Mouse (Mus musculus) MEL (cell line): ENCODE measurements at regions not wholly inside any gene's neighbourhood (a gene's known extent, or its start where the extent isn't known, plus 50 kb on each side); places are given as distances from the start of the nearest gene placed in this dataset.

ENCODE experiments used
- DNase-seq: peaks from one replicate; pipeline ENCODE4 v3.0.0; 2011; ENCODE audit warnings: low read depth, low spot score
- H3K27ac ChIP-seq: 2 replicates; pipeline ENCODE4 v1.5.1; 2012; ENCODE audit warnings: low read depth, mild to moderate bottlenecking, control low read depth, low read length, moderate library complexity; ENCODE audit not compliant: control insufficient read depth
- H3K27me3 ChIP-seq, 2 experiments: fragments of 150-350 bp in 1 of 2; sonication (generic) in 1 of 2; 2 replicates each; pipeline ENCODE4 v1.6.1; 2012; ENCODE audit warnings: low read length in 2 of 2, mild to moderate bottlenecking in 2 of 2, improper control_type of control experiment in 1 of 2, moderate library complexity in 1 of 2; ENCODE audit not compliant: insufficient read depth in 2 of 2, control insufficient read depth in 1 of 2
- H3K36me3 ChIP-seq, 2 experiments: 2 replicates each; pipeline ENCODE4 v1.6.1; 2012 to 2014; ENCODE audit warnings: low read length in 2 of 2, improper control_type of control experiment in 1 of 2, inconsistent platforms in 1 of 2, mild to moderate bottlenecking in 1 of 2; ENCODE audit not compliant: insufficient read depth in 2 of 2, control insufficient read depth in 1 of 2
- H3K4me1 ChIP-seq, 2 experiments: fragments of 150-350 bp in 1 of 2; sonication (generic) in 1 of 2; 2 replicates each; pipeline ENCODE4 v1.6.1; 2012; ENCODE audit warnings: low read length in 2 of 2, improper control_type of control experiment in 1 of 2, mild to moderate bottlenecking in 1 of 2; ENCODE audit not compliant: insufficient read depth in 2 of 2, control insufficient read depth in 1 of 2
- H3K4me3 ChIP-seq, 2 experiments: fragments of 150-350 bp in 1 of 2; sonication (generic) in 1 of 2; 2 replicates each; pipeline ENCODE4 v1.5.1; 2012; ENCODE audit warnings: low read depth in 2 of 2, low read length in 2 of 2, mild to moderate bottlenecking in 2 of 2, moderate library complexity in 2 of 2, control low read depth in 1 of 2, improper control_type of control experiment in 1 of 2; ENCODE audit not compliant: control insufficient read depth in 1 of 2, insufficient read depth in 1 of 2
- H3K79me2 ChIP-seq: 2 replicates; pipeline ENCODE4 v1.6.1; 2012; ENCODE audit warnings: mild to moderate bottlenecking, low read length, moderate library complexity; ENCODE audit not compliant: control insufficient read depth, poor library complexity, insufficient read depth
- H3K9ac ChIP-seq: 2 replicates; pipeline ENCODE4 v1.6.1; 2012; ENCODE audit warnings: low read depth, mild to moderate bottlenecking, control low read depth, low read length, moderate library complexity; ENCODE audit not compliant: control insufficient read depth, poor library complexity, severe bottlenecking
- H3K9me3 ChIP-seq: fragments of 150-350 bp; sonication (generic); replicated peaks from 2 replicates; pipeline ENCODE4 v1.6.1; 2012; ENCODE audit warnings: mild to moderate bottlenecking, low read length, improper control_type of control experiment, moderate library complexity; ENCODE audit not compliant: insufficient read depth
- BHLHE40 ChIP-seq: IDR thresholded peaks from 2 replicates; pipeline ENCODE4 v1.6.1; 2012; ENCODE audit warnings: low read depth, mild to moderate bottlenecking, inconsistent platforms, low read length, improper control_type of control experiment, borderline replicate concordance
- CHD2 ChIP-seq: IDR thresholded peaks from 2 replicates; pipeline ENCODE4 v1.6.1; 2011; ENCODE audit warnings: low read length, improper control_type of control experiment
- CTCF ChIP-seq, 3 experiments: IDR thresholded peaks in 2 of 3; conservative IDR thresholded peaks in 1 of 3; 2 replicates each; pipeline ENCODE4 v1.5.1; 2011 to 2012; ENCODE audit warnings: low read length in 3 of 3, low read depth in 2 of 3, mild to moderate bottlenecking in 2 of 3, improper control_type of control experiment in 1 of 3, inconsistent platforms in 1 of 3, mixed read lengths in 1 of 3, moderate library complexity in 1 of 3; ENCODE audit not compliant: control insufficient read depth in 1 of 3, insufficient read depth in 1 of 3, poor library complexity in 1 of 3, severe bottlenecking in 1 of 3
- E2F4 ChIP-seq: IDR thresholded peaks from 2 replicates; pipeline ENCODE4 v1.6.1; 2011; ENCODE audit warnings: low read depth, low read length, improper control_type of control experiment, borderline replicate concordance
- EP300 ChIP-seq, 2 experiments: IDR thresholded peaks; 2 replicates each; pipeline ENCODE4 v1.6.1; 2011; ENCODE audit warnings: improper control_type of control experiment in 2 of 2, low read length in 2 of 2, low read depth in 1 of 2, mild to moderate bottlenecking in 1 of 2
- ETS1 ChIP-seq: IDR thresholded peaks from 2 replicates; pipeline ENCODE4 v1.6.1; 2012; ENCODE audit warnings: low read depth, mild to moderate bottlenecking, inconsistent platforms, low read length, improper control_type of control experiment, moderate library complexity
- GABPA ChIP-seq: IDR thresholded peaks from 2 replicates; pipeline ENCODE4 v1.6.1; 2012; ENCODE audit warnings: low read depth, mild to moderate bottlenecking, inconsistent platforms, low read length, improper control_type of control experiment, moderate library complexity
- HCFC1 ChIP-seq: IDR thresholded peaks from 2 replicates; pipeline ENCODE4 v1.6.1; 2012; ENCODE audit warnings: low read depth, mild to moderate bottlenecking, inconsistent platforms, low read length, improper control_type of control experiment, moderate library complexity
- MAFK ChIP-seq: IDR thresholded peaks from 2 replicates; pipeline ENCODE4 v1.6.1; 2011; ENCODE audit warnings: low read depth, mild to moderate bottlenecking, low read length, improper control_type of control experiment, borderline replicate concordance
- MEF2A ChIP-seq: IDR thresholded peaks from 2 replicates; pipeline ENCODE4 v1.6.1; 2014; ENCODE audit warnings: low read depth, mild to moderate bottlenecking, inconsistent platforms, low read length, improper control_type of control experiment; ENCODE audit not compliant: poor library complexity, insufficient replicate concordance, severe bottlenecking; ENCODE audit errors: extremely low read depth
- MYB ChIP-seq: IDR thresholded peaks from 2 replicates; pipeline ENCODE4 v1.6.1; 2011; ENCODE audit warnings: mild to moderate bottlenecking, low read depth, low read length, improper control_type of control experiment
- MYC ChIP-seq: IDR thresholded peaks from 2 replicates; pipeline ENCODE4 v1.6.1; 2011; ENCODE audit warnings: low read depth, mild to moderate bottlenecking, low read length, improper control_type of control experiment, moderate library complexity
- POLR2AphosphoS2 ChIP-seq: IDR thresholded peaks from 2 replicates; pipeline ENCODE4 v1.6.1; 2011; ENCODE audit warnings: low read length, improper control_type of control experiment
- POLR2AphosphoS5 ChIP-seq: IDR thresholded peaks from 2 replicates; pipeline ENCODE4 v1.6.1; 2012; ENCODE audit warnings: low read depth, borderline replicate concordance, mild to moderate bottlenecking, inconsistent platforms, low read length, moderate library complexity, mixed read lengths
- RAD21 ChIP-seq: IDR thresholded peaks from 2 replicates; pipeline ENCODE4 v1.6.1; 2011; ENCODE audit warnings: mild to moderate bottlenecking, low read depth, low read length, improper control_type of control experiment
- RCOR1 ChIP-seq: IDR thresholded peaks from 2 replicates; pipeline ENCODE4 v1.6.1; 2012; ENCODE audit warnings: low read depth, mild to moderate bottlenecking, inconsistent platforms, low read length, improper control_type of control experiment
- SIN3A ChIP-seq: IDR thresholded peaks from 2 replicates; pipeline ENCODE4 v1.6.1; 2012; ENCODE audit warnings: low read length, improper control_type of control experiment, inconsistent platforms
- SMC3 ChIP-seq: IDR thresholded peaks from 2 replicates; pipeline ENCODE4 v1.6.1; 2011; ENCODE audit warnings: low read depth, low read length, improper control_type of control experiment
- TAL1 ChIP-seq: IDR thresholded peaks from 2 replicates; pipeline ENCODE4 v1.6.1; 2012; ENCODE audit warnings: mild to moderate bottlenecking, inconsistent platforms, low read length, moderate library complexity, mixed read lengths
- TBP ChIP-seq: IDR thresholded peaks from 2 replicates; pipeline ENCODE4 v1.8.0; 2011; ENCODE audit warnings: low read depth, low read length, improper control_type of control experiment
- TCF12 ChIP-seq: IDR thresholded peaks from 2 replicates; pipeline ENCODE4 v1.6.1; 2014; ENCODE audit warnings: low read depth, mild to moderate bottlenecking, inconsistent platforms, low read length, improper control_type of control experiment, moderate library complexity
- UBTF ChIP-seq: IDR thresholded peaks from 2 replicates; pipeline ENCODE4 v1.6.1; 2012; ENCODE audit warnings: low read depth, mild to moderate bottlenecking, inconsistent platforms, low read length, improper control_type of control experiment, moderate library complexity, borderline replicate concordance; ENCODE audit not compliant: insufficient read depth
- USF1 ChIP-seq: IDR thresholded peaks from 2 replicates; pipeline ENCODE4 v1.6.1; 2014; ENCODE audit warnings: low read depth, mild to moderate bottlenecking, inconsistent platforms, low read length, improper control_type of control experiment, moderate library complexity
- ZC3H11A ChIP-seq: IDR thresholded peaks from 2 replicates; pipeline ENCODE4 v1.6.1; 2012; ENCODE audit warnings: low read depth, mild to moderate bottlenecking, inconsistent platforms, low read length, improper control_type of control experiment
- ZKSCAN1 ChIP-seq: IDR thresholded peaks from 2 replicates; pipeline ENCODE4 v1.6.1; 2012; ENCODE audit warnings: low read depth, mild to moderate bottlenecking, inconsistent platforms, low read length, improper control_type of control experiment, moderate library complexity
- ZMIZ1 ChIP-seq: IDR thresholded peaks from 2 replicates; pipeline ENCODE4 v1.6.1; 2012; ENCODE audit warnings: low read depth, mild to moderate bottlenecking, inconsistent platforms, low read length, improper control_type of control experiment, moderate library complexity
- ZNF384 ChIP-seq: IDR thresholded peaks from 2 replicates; pipeline ENCODE4 v1.6.1; 2012; ENCODE audit warnings: low read depth, mild to moderate bottlenecking, inconsistent platforms, low read length, improper control_type of control experiment

GRCm38 (mm10) chr4:89431520-89431919 is 120.7 kb upstream of the Cdkn2b start:
- Histone ChIP-seq H3K27me3 (no peaks in the 10 kb centered on the region), H3K36me3 (peaks cover 0 to 36% of the 10 kb centered on the region in 2 experiments; a peak in 2 of 4 replicates), H3K4me3 (no peak overlapping the region), H3K9ac (no peak overlapping the region), H3K9me3 (no peaks in the 10 kb centered on the region), H3K4me1 (peaks cover 13 to 18% of the 10 kb centered on the region in 2 experiments), H3K27ac (no peak overlapping the region), H3K79me2 (no peaks in the 10 kb centered on the region)
- no peak for DNase-seq
- TF ChIP-seq MEF2A (no peak), ZNF384 (no peak), MAFK (no peak), EP300 (IDR thresholded peaks at IDR 0.05; ENCODE audit: low read depth in 1 of 2, low read length in 2 of 2) (no peak), POLR2AphosphoS2 (no peak), BHLHE40 (no peak), HCFC1 (no peak), SIN3A (no peak), ZKSCAN1 (no peak), E2F4 (no peak), RAD21 (no peak), ETS1 (no peak), TAL1 (no peak), CHD2 (no peak), MYB (no peak), CTCF (IDR thresholded peaks at IDR 0.05 in 2 of 3, conservative IDR thresholded peaks at IDR 0.05 in 1 of 3; ENCODE audit: control insufficient read depth in 1 of 3, insufficient read depth in 1 of 3, low read depth in 2 of 3, low read length in 3 of 3, poor library complexity in 1 of 3, severe bottlenecking in 1 of 3) (no peak), TCF12 (no peak)

GRCm38 (mm10) chr4:89428465-89428864 is 117.6 kb upstream of the Cdkn2b start:
- Histone ChIP-seq H3K4me3 (no peak overlapping the region), H3K9ac (no peak overlapping the region), H3K27me3 (no peaks in the 10 kb centered on the region)
- DNase-seq: no peak
- TF ChIP-seq MYC: no peak
- TF ChIP-seq HCFC1: no peak
- TF ChIP-seq ETS1: no peak
- TF ChIP-seq EP300 (IDR thresholded peaks at IDR 0.05; ENCODE audit: low read depth in 1 of 2, low read length in 2 of 2): no peak
- no peak for TF ChIP-seq RCOR1
- TF ChIP-seq ZNF384: no peak
- no peak for TF ChIP-seq UBTF
- no peak for TF ChIP-seq ZKSCAN1
- no peak for TF ChIP-seq USF1
- TF ChIP-seq ZC3H11A: no peak
- no peak for TF ChIP-seq BHLHE40
- no peak for TF ChIP-seq SMC3
- TF ChIP-seq GABPA: no peak
- no peak for TF ChIP-seq MAFK
- no peak for TF ChIP-seq MEF2A
- no peak for TF ChIP-seq ZMIZ1
- TF ChIP-seq TAL1: no peak
- TF ChIP-seq TBP: no peak
- no peak for TF ChIP-seq POLR2AphosphoS5
- TF ChIP-seq, all 39 proteins: peak for 0
- Histone ChIP-seq H3K9me3 (no peaks in the 10 kb centered on the region), H3K79me2 (no peaks in the 10 kb centered on the region), H3K27ac (no peak overlapping the region), H3K36me3 (peaks cover 0 to 12% of the 10 kb centered on the region in 2 experiments; a peak in 2 of 4 replicates), H3K4me1 (peaks cover 0 to 5% of the 10 kb centered on the region in 2 experiments)
